Mouse (Mus musculus) myocyte (in vitro differentiated cells): Measurements from ENCODE around the gene Fbxw5.

Source experiments
- E2F4 ChIP-seq: IDR thresholded peaks from one replicate; pipeline ENCODE4 v1.6.1; 2011; ENCODE audit warnings: mild to moderate bottlenecking, control low read depth, moderate library complexity; ENCODE audit not compliant: insufficient read depth
- MAX ChIP-seq: IDR thresholded peaks from one replicate; pipeline ENCODE4 v1.6.1; 2011; ENCODE audit warnings: low read depth, mild to moderate bottlenecking, control low read depth
- POLR2A ChIP-seq: IDR thresholded peaks from one replicate; pipeline ENCODE4 v1.6.1; 2011; ENCODE audit warnings: low read depth, mild to moderate bottlenecking, control low read depth, moderate library complexity; ENCODE audit not compliant: insufficient read length
- SRF ChIP-seq: IDR thresholded peaks from one replicate; pipeline ENCODE4 v1.6.1; 2011; ENCODE audit warnings: low read depth; ENCODE audit not compliant: control insufficient read depth, insufficient read length

DNA sequence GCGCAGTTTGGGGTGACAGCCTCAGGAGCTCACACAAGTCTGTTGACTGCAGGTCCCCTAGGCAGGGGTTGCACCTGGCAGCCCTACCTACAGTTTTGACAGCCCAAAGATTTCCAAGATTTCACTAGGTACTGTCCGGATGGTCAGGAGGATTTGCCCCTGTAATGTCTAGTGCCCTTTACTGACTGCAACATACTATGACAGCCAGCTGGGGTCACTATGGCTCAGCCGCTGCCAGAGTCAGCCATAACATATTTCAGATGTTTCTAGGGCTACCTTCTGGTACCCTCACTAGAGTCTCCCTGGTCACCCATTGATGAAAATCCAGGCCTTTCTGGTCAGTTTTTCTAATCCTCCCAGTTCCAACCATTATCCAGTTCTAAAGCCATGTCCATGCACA, 9.4 kb downstream of the Fbxw5 start:
- TF ChIP-seq POLR2A (no peak), E2F4 (no peak), MAX (no peak), SRF (no peak)
